Mouse (Mus musculus) forebrain, embryonic 16.5 days (tissue): Measurements from ENCODE around the gene Pla2g12a. TPM values are rescaled to one million over a fixed set of nuclear protein-coding genes. Genes with fewer than 3 reads are reported as not detected.

ENCODE experiments used
- ATAC-seq: fragments of 200-750 bp; cut with Nextera tagmentation; 2 replicates; pipeline ENCODE4 v1.8.0; 2017; ENCODE audit warnings: mild to moderate bottlenecking, moderate library complexity
- H3K27ac ChIP-seq: fragments of 300-500 bp; sonication (generic); 2 replicates; pipeline ENCODE4 v1.5.1; 2014; ENCODE audit warnings: low read length, control low read depth
- H3K27me3 ChIP-seq: fragments of 300-500 bp; sonication (generic); replicated peaks from 2 replicates; pipeline ENCODE4 v1.6.1; 2014; ENCODE audit warnings: low read length; ENCODE audit not compliant: control insufficient read depth, insufficient read depth
- H3K36me3 ChIP-seq: fragments of 300-500 bp; sonication (generic); 2 replicates; pipeline ENCODE4 v1.6.1; 2014; ENCODE audit not compliant: control insufficient read depth, insufficient read depth
- H3K4me1 ChIP-seq: fragments of 300-500 bp; sonication (generic); replicated peaks from 2 replicates; pipeline ENCODE4 v1.6.1; 2014; ENCODE audit warnings: low read length; ENCODE audit not compliant: control insufficient read depth, insufficient read depth
- H3K4me2 ChIP-seq: fragments of 300-500 bp; sonication (generic); 2 replicates; pipeline ENCODE4 v1.6.1; 2014; ENCODE audit warnings: mild to moderate bottlenecking, low read length, control low read depth
- H3K4me3 ChIP-seq: fragments of 300-500 bp; sonication (generic); replicated peaks from 2 replicates; pipeline ENCODE4 v1.5.1; 2014; ENCODE audit warnings: mild to moderate bottlenecking, low read length, control low read depth
- H3K9ac ChIP-seq: fragments of 300-500 bp; sonication (generic); replicated peaks from 2 replicates; pipeline ENCODE4 v1.6.1; 2014; ENCODE audit warnings: low read depth, low read length, control low read depth
- H3K9me3 ChIP-seq: fragments of 300-500 bp; sonication (generic); 2 replicates; pipeline ENCODE4 v1.6.1; 2016; ENCODE audit warnings: low read length; ENCODE audit not compliant: control insufficient read depth
- WGBS: fragments of 180-500 bp; shearing (Covaris S2); extraction: QIAGEN DNeasy Blood & Tissue Kit; methylation state at CpG from one replicate; pipeline ENCODE4 v1.1.7; 2014; 5-methylcytosine and 5-hydroxymethylcytosine counted together
- polyA plus RNA-seq: library from polyadenylated mRNA; unstranded; fragments of >200 nt; fragmentation: Nextera tagmentation; extraction: Ambion mirVana; gene quantifications from 2 replicates; pipeline ENCODE4 v1.2.1, GENCODE M21; 2015

Gene Pla2g12a
- polyA plus RNA-seq, result 32.2 and 34.0 TPM in 2 replicates

DNA sequence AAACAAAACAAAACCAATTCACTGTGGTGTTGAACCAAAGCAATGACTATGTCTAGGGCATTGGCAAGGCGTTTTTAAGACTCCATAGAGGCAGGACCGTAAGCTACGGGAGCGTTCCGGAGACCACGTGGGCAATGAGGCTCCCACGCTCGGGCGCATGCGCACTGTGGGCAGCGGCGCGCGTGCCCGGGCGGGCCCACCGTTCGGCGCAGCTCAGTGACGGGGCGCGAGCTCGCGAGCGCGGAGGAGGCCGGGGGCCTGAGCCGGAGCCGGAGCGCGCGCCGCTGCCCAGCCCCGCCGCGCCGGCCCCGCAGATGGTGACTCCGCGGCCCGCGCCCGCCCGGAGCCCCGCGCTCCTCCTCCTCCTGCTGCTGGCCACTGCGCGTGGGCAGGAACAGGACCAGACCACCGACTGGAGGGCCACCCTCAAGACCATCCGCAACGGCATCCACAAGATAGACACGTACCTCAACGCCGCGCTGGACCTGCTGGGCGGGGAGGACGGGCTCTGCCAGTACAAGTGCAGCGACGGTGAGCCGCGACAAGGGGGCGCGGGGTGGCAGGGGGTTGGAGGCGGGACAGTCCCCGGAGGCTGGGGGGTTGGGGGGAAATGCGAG lies at the start of gene Pla2g12a:
Gene Pla2g12a (plus strand): TSS at position 202 of the 617 bp plus-strand sequence.
- WGBS, result under 1% methylated on average over 62 of the region's 66 CpGs
- H3K9me3 ChIP-seq, result no peaks in the 10 kb centered on the region
- peak within 1 kb of the TSS; percentile 86 for H3K4me2 ChIP-seq
- H3K9ac ChIP-seq, result peak within 1 kb of the TSS; percentile 84
- H3K4me3 ChIP-seq, result peak within 1 kb of the TSS; percentile 80
- H3K27ac ChIP-seq, result peak within 1 kb of the TSS; percentile 60
- peaks cover 11% of the 10 kb centered on the region for H3K4me1 ChIP-seq
- no peaks in the 10 kb centered on the region for H3K27me3 ChIP-seq
- H3K36me3 ChIP-seq, result no peaks in the 10 kb centered on the region
- peak; percentile 96 for ATAC-seq

DNA sequence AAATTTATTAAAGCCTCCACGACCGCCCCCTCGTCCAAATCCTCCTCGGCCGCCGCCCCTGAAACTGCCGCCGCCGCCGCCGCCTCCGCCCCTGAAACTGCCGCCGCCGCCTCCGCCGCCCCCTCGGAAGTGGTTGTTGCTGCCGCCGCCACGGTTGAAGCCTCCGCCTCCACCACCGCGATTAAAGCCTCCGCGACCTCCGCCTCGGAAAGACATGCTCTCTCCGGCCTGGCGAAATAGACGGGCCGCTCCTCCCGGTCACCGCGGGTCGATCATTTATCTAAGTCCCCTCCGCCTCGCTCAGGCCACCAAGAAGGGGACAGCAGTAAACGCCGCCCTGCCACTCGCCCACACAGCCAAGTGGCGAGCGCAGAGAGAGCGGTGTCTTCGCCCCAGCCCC lies 47.8 kb upstream of the Pla2g12a start:
- no peak for ATAC-seq
- peak overlapping the region; percentile 77 for H3K9ac ChIP-seq
- peak overlapping the region; percentile 85 for H3K4me3 ChIP-seq
- peak overlapping the region; percentile 65 for H3K4me2 ChIP-seq
- peaks cover 6% of the 10 kb centered on the region for H3K36me3 ChIP-seq
- H3K9me3 ChIP-seq, result no peaks in the 10 kb centered on the region
- 0% methylated on average over 44 of the region's 45 CpGs for WGBS
- peak overlapping the region; percentile 91 for H3K27ac ChIP-seq
- no peaks in the 10 kb centered on the region for H3K27me3 ChIP-seq
- H3K4me1 ChIP-seq, result peaks cover 15% of the 10 kb centered on the region

DNA sequence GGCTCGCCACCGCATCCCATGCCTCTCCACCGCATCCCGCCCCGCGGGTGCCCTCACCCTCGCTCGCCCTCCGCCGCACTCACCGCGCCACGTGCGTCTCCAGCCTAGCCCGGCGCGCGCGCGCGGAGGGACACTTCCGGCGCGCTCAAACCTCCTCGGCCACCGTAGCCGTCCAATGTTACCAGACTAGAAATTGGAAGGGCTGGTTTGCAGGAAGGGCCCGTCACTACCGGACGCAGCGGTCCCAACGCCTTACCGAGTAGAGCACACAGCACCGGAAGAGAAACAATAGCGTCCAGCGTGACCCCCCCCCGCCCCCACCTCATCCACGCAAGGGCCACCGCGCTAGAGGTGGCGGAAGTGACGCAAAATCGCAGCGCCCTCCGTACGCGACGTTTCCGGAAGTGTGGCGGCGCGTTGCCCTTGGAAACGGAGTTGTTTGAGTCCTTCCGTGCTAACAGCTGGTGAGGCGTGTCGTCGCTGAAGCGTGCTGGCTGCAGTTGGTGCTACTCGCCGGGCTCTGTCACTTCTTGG lies 47.3 kb upstream of the Pla2g12a start, which contains the start of gene Gar1:
Gene Gar1 (minus strand): TSS at position 362 of the 534 bp plus-strand sequence.
- peak within 1 kb of the TSS; percentile 77 for H3K9ac ChIP-seq
- H3K27ac ChIP-seq, result peak within 1 kb of the TSS; percentile 91
- peak within 1 kb of the TSS; percentile 65 for H3K4me2 ChIP-seq
- under 1% methylated on average over 59 of the region's 60 CpGs for WGBS
- H3K9me3 ChIP-seq, result no peaks in the 10 kb centered on the region
- peaks cover 3% of the 10 kb centered on the region for H3K36me3 ChIP-seq
- no peaks in the 10 kb centered on the region for H3K27me3 ChIP-seq
- H3K4me1 ChIP-seq, result peaks cover 15% of the 10 kb centered on the region
- peak; percentile 96 for ATAC-seq
- peak within 1 kb of the TSS; percentile 85 for H3K4me3 ChIP-seq

DNA sequence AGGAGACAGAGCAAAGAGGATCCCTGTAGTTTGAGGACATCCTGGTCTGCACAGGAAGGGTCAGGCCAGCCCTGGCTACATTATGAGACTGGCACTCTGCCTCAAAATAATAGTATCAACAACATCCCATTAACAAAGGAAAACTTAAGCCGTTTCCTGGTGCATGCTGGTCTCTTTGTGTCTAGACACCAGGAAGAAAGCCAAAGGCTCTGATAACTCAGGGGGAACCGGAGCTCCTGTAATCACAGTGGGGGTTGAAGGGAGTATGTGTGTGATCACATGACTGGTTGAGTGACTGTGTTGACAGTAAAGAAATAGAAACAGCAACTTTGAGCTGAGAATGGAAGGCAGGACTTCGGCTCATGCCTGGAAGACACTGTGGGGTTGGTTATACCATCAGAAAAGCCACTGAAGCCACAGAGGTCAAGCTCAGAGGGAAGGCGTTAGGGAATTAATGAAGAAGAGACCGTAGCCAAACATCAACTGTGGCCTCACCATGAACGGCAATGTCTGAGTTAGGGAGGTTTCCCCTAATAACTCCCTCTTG lies 42.9 kb upstream of the Pla2g12a start, which contains the start of gene Cfi:
Gene Cfi (plus strand): TSS at position 497 of the 547 bp plus-strand sequence.
- no peaks in the 10 kb centered on the region for H3K9me3 ChIP-seq
- no peaks in the 10 kb centered on the region for H3K36me3 ChIP-seq
- no peak within 1 kb of the TSS for H3K4me3 ChIP-seq
- H3K4me1 ChIP-seq, result no peaks in the 10 kb centered on the region; the same call in 1 of the 2 replicates
- no peak within 1 kb of the TSS for H3K27ac ChIP-seq
- H3K4me2 ChIP-seq, result no peak within 1 kb of the TSS
- H3K9ac ChIP-seq, result no peak within 1 kb of the TSS
- WGBS, result 73% methylated on average over 6 of the region's 6 CpGs
- no peaks in the 10 kb centered on the region for H3K27me3 ChIP-seq
- ATAC-seq, result no peak

DNA sequence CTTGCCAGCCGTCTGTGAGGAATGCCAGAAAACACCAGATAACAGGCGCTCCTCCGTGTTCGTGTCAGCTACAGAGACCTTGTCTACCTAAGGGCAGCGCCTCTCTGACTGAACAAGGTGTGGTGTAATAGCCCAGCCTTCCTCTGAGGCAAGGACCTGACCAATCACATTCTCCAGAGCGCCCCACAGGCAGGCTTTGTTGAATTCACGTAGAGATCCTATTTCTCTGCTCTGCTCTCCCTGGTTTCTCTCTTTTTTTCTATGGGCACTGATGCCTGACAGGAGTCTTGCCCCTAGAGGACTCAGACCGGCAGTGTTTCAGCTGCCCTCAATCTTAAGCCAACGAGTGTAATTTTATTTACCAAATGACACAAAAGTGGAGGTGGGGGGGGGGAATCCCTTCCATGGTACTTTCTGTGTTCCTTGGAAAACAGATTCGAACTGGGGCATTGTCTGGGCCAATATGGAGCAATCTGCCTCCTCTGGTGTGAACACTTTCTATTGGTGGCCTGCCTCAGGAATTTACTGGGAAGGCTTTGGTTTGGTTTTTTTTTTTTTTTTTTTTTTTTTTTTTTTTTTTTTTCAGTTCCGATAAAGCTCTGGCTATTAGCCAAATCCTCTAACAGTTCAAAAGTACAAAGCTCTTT lies 42.2 kb upstream of the Pla2g12a start:
- no peaks in the 10 kb centered on the region; the same call in 1 of the 2 replicates for H3K4me1 ChIP-seq
- H3K4me2 ChIP-seq, result no peak overlapping the region
- H3K4me3 ChIP-seq, result no peak overlapping the region
- WGBS, result 13% methylated on average over 11 of the region's 11 CpGs
- no peak for ATAC-seq
- H3K27ac ChIP-seq, result no peak overlapping the region
- no peaks in the 10 kb centered on the region for H3K36me3 ChIP-seq
- no peaks in the 10 kb centered on the region for H3K27me3 ChIP-seq
- no peak overlapping the region for H3K9ac ChIP-seq
- no peaks in the 10 kb centered on the region for H3K9me3 ChIP-seq

DNA sequence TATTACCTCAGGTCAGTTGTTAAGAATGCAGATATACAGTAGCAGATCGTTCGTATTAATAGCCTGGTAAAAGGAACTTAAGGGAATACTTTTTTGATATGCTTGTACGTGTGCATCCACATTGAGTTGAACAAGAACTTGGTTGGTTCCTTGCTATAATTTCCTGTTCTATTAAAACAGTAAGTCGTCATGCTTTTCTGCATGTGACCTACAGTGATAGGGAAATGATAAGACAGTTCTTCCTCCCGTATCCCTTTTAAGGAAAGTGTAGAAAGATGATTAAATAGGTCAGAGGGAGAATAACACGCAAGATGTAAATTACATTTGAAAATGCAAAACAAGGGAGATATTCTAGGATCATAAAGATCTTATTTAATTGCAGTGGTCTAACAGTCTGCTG lies 41.4 kb upstream of the Pla2g12a start:
- Histone ChIP-seq H3K4me2 (no peak overlapping the region), H3K9me3 (no peaks in the 10 kb centered on the region), H3K9ac (no peak overlapping the region), H3K36me3 (no peaks in the 10 kb centered on the region), H3K27ac (no peak overlapping the region), H3K27me3 (no peaks in the 10 kb centered on the region), H3K4me3 (no peak overlapping the region), H3K4me1 (no peaks in the 10 kb centered on the region)
- no peak for ATAC-seq
- WGBS, result 91% methylated on average over 6 of the region's 6 CpGs

DNA sequence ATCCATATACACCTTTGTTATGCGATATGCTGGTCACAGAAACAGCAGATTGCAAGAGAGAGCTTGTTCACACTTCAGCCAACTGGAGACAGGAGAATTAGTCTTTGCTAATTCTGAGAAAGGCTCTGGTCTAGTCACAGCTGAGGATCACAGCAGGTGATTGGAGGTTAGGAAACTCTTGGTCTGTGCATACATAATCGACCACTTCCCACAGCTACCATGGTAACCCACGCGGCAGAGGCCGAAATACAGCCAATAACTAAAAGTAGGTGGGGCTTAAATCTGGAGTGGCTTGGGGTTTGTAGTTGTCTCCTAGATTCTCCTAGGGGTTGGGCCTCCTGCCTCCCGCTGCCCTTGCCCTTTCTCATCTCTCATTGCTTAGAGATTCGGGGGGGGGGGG lies 40.4 kb upstream of the Pla2g12a start:
- H3K9ac ChIP-seq, result no peak overlapping the region
- no peak overlapping the region for H3K4me3 ChIP-seq
- no peak overlapping the region for H3K4me2 ChIP-seq
- ATAC-seq, result no peak
- no peaks in the 10 kb centered on the region for H3K9me3 ChIP-seq
- H3K4me1 ChIP-seq, result no peaks in the 10 kb centered on the region
- H3K27me3 ChIP-seq, result no peaks in the 10 kb centered on the region
- 47% methylated on average over 6 of the region's 7 CpGs for WGBS
- no peak overlapping the region for H3K27ac ChIP-seq
- H3K36me3 ChIP-seq, result no peaks in the 10 kb centered on the region

DNA sequence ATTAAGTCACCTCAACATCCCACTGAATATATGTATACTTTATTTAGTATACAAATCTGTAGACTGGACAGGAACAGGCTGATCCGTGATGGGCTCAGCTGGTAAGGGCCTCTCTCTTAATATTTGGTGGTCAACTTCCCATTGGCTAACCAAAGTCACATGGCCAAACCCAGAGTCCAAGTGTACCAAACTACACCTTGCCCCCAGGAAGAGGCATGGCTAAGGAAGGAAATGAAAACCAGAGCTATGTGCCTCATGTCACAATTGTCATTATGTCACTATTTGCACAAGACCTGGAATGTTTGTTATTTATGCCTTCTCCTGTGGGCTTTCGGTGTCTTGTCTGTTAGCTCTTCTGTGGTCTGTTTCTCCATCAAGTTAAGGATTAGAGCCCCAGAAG lies 32.5 kb upstream of the Pla2g12a start:
- H3K4me3 ChIP-seq, result no peak overlapping the region
- no peaks in the 10 kb centered on the region for H3K4me1 ChIP-seq
- no peaks in the 10 kb centered on the region for H3K9me3 ChIP-seq
- no peak overlapping the region for H3K9ac ChIP-seq
- 88% methylated on average over 2 of the region's 2 CpGs for WGBS
- no peaks in the 10 kb centered on the region for H3K27me3 ChIP-seq
- ATAC-seq, result no peak
- H3K36me3 ChIP-seq, result no peaks in the 10 kb centered on the region
- no peak overlapping the region for H3K27ac ChIP-seq
- H3K4me2 ChIP-seq, result no peak overlapping the region

DNA sequence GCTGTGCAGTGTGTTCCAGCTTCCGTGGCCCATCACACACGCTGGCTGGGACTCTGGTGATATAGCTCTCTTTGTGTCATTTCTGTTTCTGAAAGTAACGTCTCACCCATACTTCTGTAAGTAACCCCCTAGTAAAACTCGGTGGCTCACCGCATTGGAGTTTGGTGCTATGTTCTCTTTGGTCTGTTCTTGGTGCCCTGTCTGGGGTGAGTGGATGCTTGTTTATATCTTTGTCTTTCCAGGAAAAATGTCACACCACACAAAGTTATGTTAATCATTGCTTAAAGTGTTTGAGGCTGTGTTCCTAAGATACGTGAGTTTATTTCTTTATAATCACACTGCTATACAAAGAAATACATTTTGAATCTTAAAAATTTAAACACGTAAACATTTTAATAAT lies 31.6 kb upstream of the Pla2g12a start:
- H3K36me3 ChIP-seq, result no peaks in the 10 kb centered on the region
- no peak overlapping the region for H3K4me2 ChIP-seq
- no peaks in the 10 kb centered on the region for H3K4me1 ChIP-seq
- H3K27ac ChIP-seq, result no peak overlapping the region
- H3K27me3 ChIP-seq, result no peaks in the 10 kb centered on the region
- WGBS, result 85% methylated on average over 7 of the region's 7 CpGs
- H3K9me3 ChIP-seq, result no peaks in the 10 kb centered on the region
- no peak overlapping the region for H3K4me3 ChIP-seq
- ATAC-seq, result no peak
- no peak overlapping the region for H3K9ac ChIP-seq
